9 mouse cellular contexts compared by ENCODE assay signal in the genomic region with DNA sequence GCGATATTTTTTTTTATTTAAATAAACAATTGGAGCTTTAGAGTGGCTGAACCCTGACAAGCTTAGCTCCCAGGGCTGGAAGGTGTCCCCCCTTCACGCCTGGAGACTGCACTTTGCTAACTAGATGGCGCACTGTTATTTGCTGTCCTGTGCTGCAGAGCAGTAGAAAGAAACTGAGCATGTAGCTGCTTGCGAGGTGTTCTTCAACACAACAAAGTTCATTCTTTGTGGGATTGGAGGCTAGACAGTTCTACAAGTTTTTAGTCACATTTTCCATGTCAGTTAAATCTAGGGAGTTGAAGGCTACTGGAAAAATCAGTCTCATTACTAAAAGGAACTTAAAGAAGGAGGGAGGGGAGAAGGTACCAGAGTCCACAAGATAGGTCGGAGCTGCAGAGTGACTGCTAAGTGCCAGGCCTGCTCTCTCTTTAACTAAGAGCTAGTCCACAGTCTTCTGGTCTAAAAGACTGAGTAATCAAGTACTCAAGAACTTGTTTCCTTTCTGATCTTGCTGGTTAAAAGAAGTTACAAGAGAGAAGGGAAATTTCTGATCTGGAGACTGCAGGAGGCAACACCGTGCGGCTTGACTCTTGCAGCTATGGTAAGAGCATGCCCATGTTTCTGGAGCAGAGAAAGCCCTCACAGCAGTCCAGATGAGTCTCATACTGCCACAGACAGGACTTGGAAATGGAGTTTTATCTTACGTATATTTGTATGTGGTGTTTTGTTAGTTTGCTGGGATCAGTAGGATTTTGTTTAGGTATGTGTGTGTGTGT. TPM values are rescaled to one million over a fixed set of nuclear protein-coding genes. Genes with fewer than 3 reads are reported as not detected.
DNase-seq lines count a peak whose midpoint lies in the region; ATAC-seq and TF ChIP-seq lines count a peak whose summit lies in the region.
"Had no signal": no experiment of that assay in that cellular context is flagged by ENCODE, and none has a peak within 500 bp of the region (broad histone marks: within the 10 kb centered on the region; RNA-seq: fewer than 3 reads in every experiment).

No protein-coding gene starts in this region.

- peaks cover 40% of the 10 kb centered on the region for H3K27me3 ChIP-seq in hindbrain, embryonic 11.5 days (ENCODE audit: control insufficient read depth, insufficient read depth, low read length)
- H3K27me3 ChIP-seq in hindbrain, embryonic 12.5 days: peaks cover 62% of the 10 kb centered on the region
- H3K27me3 ChIP-seq in forebrain, embryonic 11.5 days (ENCODE audit: control insufficient read depth, insufficient read depth, low read length): peaks cover 8% of the 10 kb centered on the region

- no peaks in the 10 kb centered on the region for H3K4me1 ChIP-seq in hindbrain, embryonic 11.5 days (replicated peaks; ENCODE audit: control insufficient read depth, insufficient read depth, low read length)
- H3K4me1 ChIP-seq in hindbrain, embryonic 12.5 days: peaks cover 27% of the 10 kb centered on the region
- H3K4me1 ChIP-seq in forebrain, embryonic 11.5 days (replicated peaks; ENCODE audit: control insufficient read depth, insufficient read depth, low read length): 0 out of 2 replicates have a peak, but pooled peaks cover 4% of the 10 kb centered on the region

- TF ChIP-seq CTCF in brain, embryonic 14.5 days (IDR thresholded peaks at IDR 0.05; ENCODE audit: borderline replicate concordance, extremely low read depth, insufficient read depth, insufficient read length): peak; percentile 43; the same call in 1 of the 2 replicates

- intact Hi-C loops in heart, postnatal 14 days (cut with DNase I): no loop called here

- H3K36me3 ChIP-seq in hindbrain, embryonic 11.5 days (ENCODE audit: control insufficient read depth, insufficient read depth, low read length): no peaks in the 10 kb centered on the region
- H3K36me3 ChIP-seq in hindbrain, embryonic 12.5 days: no peaks in the 10 kb centered on the region
- no peaks in the 10 kb centered on the region for H3K36me3 ChIP-seq in forebrain, embryonic 11.5 days (ENCODE audit: control insufficient read depth, insufficient read depth, low read length)

- H3K9ac ChIP-seq in hindbrain, embryonic 11.5 days (ENCODE audit: low read depth, low read length): no peak overlapping the region
- H3K9ac ChIP-seq in hindbrain, embryonic 12.5 days: no peak overlapping the region
- peak overlapping the region; percentile 48 for H3K9ac ChIP-seq in forebrain, embryonic 11.5 days (ENCODE audit: low read length)

- peak; percentile 42 for DNase-seq in hindbrain, embryonic 11.5 days (ENCODE audit: low spot score)
- DNase-seq in brain, embryonic 14.5 days (ENCODE audit: low read depth): peak; percentile 89
- DNase-seq in forebrain, embryonic 11.5 days (ENCODE audit: low spot score): peak; percentile 65
- peak; percentile 17 to 25 for DNase-seq in heart, postnatal 14 days
- DNase-seq in MN1 (ENCODE audit: low spot score) (no peak), liver (no peak)
- no peak for DNase-seq in urinary bladder, adult 18-20 months (ENCODE audit: low spot score in 2 of 2)

- no peak overlapping the region for H3K4me3 ChIP-seq in hindbrain, embryonic 11.5 days (ENCODE audit: low read depth, low read length)
- H3K4me3 ChIP-seq in hindbrain, embryonic 12.5 days: no peak overlapping the region
- H3K4me3 ChIP-seq in forebrain, embryonic 11.5 days (ENCODE audit: low read depth, low read length): peak overlapping the region; percentile 27
- H3K4me3 ChIP-seq: erythroblast, embryonic 14.5 days had no signal

- no peak overlapping the region for H3K4me2 ChIP-seq in hindbrain, embryonic 11.5 days (replicated peaks; ENCODE audit: low read depth, low read length)
- no peak overlapping the region for H3K4me2 ChIP-seq in hindbrain, embryonic 12.5 days (replicated peaks)
- peak overlapping the region; percentile 51 for H3K4me2 ChIP-seq in forebrain, embryonic 11.5 days (ENCODE audit: low read depth, low read length, severe bottlenecking)

- H3K27ac ChIP-seq in hindbrain, embryonic 11.5 days (ENCODE audit: low read depth, low read length): no peak overlapping the region
- no peak overlapping the region for H3K27ac ChIP-seq in hindbrain, embryonic 12.5 days
- peak overlapping the region; percentile 37; the same call in 1 of the 2 replicates for H3K27ac ChIP-seq in forebrain, embryonic 11.5 days (ENCODE audit: low read depth, low read length)

- 40% methylated on average over 8 of the region's 8 CpGs for WGBS in hindbrain, embryonic 11.5 days
- WGBS in hindbrain, embryonic 12.5 days: 37% methylated on average over 8 of the region's 8 CpGs
- 13% methylated on average over 8 of the region's 8 CpGs for whole genome bisulfite sequencing in forebrain, embryonic 11.5 days

- ATAC-seq in hindbrain, embryonic 11.5 days (ENCODE audit: low FRiP score): no peak
- no peak for ATAC-seq in hindbrain, embryonic 12.5 days (ENCODE audit: low FRiP score)
- peak; percentile 58 for ATAC-seq in forebrain, embryonic 11.5 days (replicated peaks; ENCODE audit: low FRiP score)

- no peak for TF ChIP-seq POLR2A in brain, embryonic 14.5 days (IDR thresholded peaks at IDR 0.05; ENCODE audit: borderline replicate concordance, extremely low read depth, insufficient read depth, insufficient read length, poor library complexity, severe bottlenecking)

- H3K9me3 ChIP-seq in hindbrain, embryonic 11.5 days (ENCODE audit: control insufficient read depth, low read length): no peaks in the 10 kb centered on the region
- H3K9me3 ChIP-seq in hindbrain, embryonic 12.5 days (replicated peaks): no peaks in the 10 kb centered on the region
- H3K9me3 ChIP-seq in forebrain, embryonic 11.5 days (ENCODE audit: control insufficient read depth, low read length): no peaks in the 10 kb centered on the region

RNA-seq across cellular contexts. Expression of gene Creb5, which starts 3.3 kb away (rescaled TPM):
- polyA plus RNA-seq in hindbrain, embryonic 11.5 days (2014; fragmentation: Nextera tagmentation; extraction: Ambion mirVana): 4.5 and 5.5 TPM in 2 replicates
- polyA plus RNA-seq in hindbrain, embryonic 12.5 days (2016; fragmentation: Nextera tagmentation; extraction: Ambion mirVana): 7.9 and 10.8 TPM in 2 replicates
- polyA plus RNA-seq in brain, embryonic 14.5 days (2012; rRNA removed): 3.9 and 4.3 TPM in 2 replicates
- 36.2 and 39.0 TPM in 2 replicates for polyA plus RNA-seq in forebrain, embryonic 11.5 days (2014; fragmentation: Nextera tagmentation; extraction: Ambion mirVana)
- 10 to 100 TPM; 12.5 to 15.7 TPM for total RNA-seq in heart, postnatal 14 days (2021)

Comparison
In these comparisons a context has a peak if more than half of its experiments do, and no peak if none do; other contexts are left out.
1. DNase-seq: peak in hindbrain, embryonic 11.5 days (single experiment), brain, embryonic 14.5 days (single experiment), forebrain, embryonic 11.5 days (single experiment) and heart, postnatal 14 days (2 of 2); none in MN1 (single experiment), urinary bladder, adult 18-20 months (0 of 2) and liver (single experiment).